Mouse (Mus musculus): ENCODE measurements around the gene Ift80.
"Not testable (repeated sequence)": the region's sequence is repeated elsewhere in the genome, so short reads cannot be mapped to it uniquely, and the experiment has no call there.

Gene Ift80

GRCm38 (mm10) chr3:69044167-69044591 lies 39.8 kb upstream of the Ift80 start:
- peaks cover 59% of the 10 kb centered on the region for H3K4me1 ChIP-seq (replicated peaks; ENCODE audit: low read depth, low read length)
- H3K4me3 ChIP-seq (replicated peaks; ENCODE audit: low read length), result peak overlapping the region; percentile 96
- TF ChIP-seq CTCF (conservative IDR thresholded peaks at IDR 0.05; ENCODE audit: low read length), result no peak
- TF ChIP-seq NANOG (IDR thresholded peaks at IDR 0.05; ENCODE audit: borderline replicate concordance, low read length), result no peak
- no peak for TF ChIP-seq POU5F1 (IDR thresholded peaks at IDR 0.05; ENCODE audit: borderline replicate concordance, low read length)
- peaks cover 38% of the 10 kb centered on the region for H3K36me3 ChIP-seq (ENCODE audit: insufficient read depth, low read length)
- H3K27me3 ChIP-seq (ENCODE audit: insufficient read depth, low read length), result no peaks in the 10 kb centered on the region
- no peaks in the 10 kb centered on the region for H3K9me3 ChIP-seq (ENCODE audit: low read length)

- Histone ChIP-seq H3K9me3 (ENCODE audit: low read length) (no peaks in the 10 kb centered on the region), H3K4me1 (replicated peaks; ENCODE audit: low read depth, low read length) (peaks cover 57% of the 10 kb centered on the region), H3K36me3 (ENCODE audit: insufficient read depth, low read length) (peaks cover 65% of the 10 kb centered on the region), H3K27me3 (ENCODE audit: insufficient read depth, low read length) (no peaks in the 10 kb centered on the region), H3K4me3 (replicated peaks; ENCODE audit: low read length) (peak overlapping the region; percentile 64)
- TF ChIP-seq NANOG (IDR thresholded peaks at IDR 0.05; ENCODE audit: borderline replicate concordance, low read length) (no peak), POU5F1 (IDR thresholded peaks at IDR 0.05; ENCODE audit: borderline replicate concordance, low read length) (no peak), CTCF (conservative IDR thresholded peaks at IDR 0.05; ENCODE audit: low read length) (no peak)
Measured at GRCm38 (mm10) chr3:69041298-69041697, 36.9 kb upstream of the Ift80 start.

DNA sequence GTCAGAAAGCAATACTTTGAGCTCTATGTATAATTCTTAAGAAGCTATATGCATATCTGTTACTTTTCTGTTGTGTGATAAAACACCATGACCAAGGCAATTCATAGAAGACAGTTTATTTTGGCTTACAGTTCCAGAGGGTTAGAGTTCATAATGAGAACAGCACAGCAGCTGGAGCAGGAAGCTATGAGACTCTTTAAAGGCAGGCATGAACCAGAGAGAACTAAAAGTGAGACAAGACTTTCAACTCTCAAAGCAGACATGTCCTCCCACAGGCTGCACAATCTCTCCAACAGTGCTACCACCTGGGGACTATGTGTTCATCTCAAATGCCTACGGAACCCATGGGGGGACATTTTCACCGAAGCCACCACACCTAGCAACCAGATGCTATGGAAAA lies 35.7 kb upstream of the Ift80 start:
- Histone ChIP-seq H3K36me3 (ENCODE audit: insufficient read depth, low read length) (peaks cover 76% of the 10 kb centered on the region), H3K4me1 (replicated peaks; ENCODE audit: low read depth, low read length) (peaks cover 45% of the 10 kb centered on the region), H3K9me3 (ENCODE audit: low read length) (no peaks in the 10 kb centered on the region), H3K4me3 (replicated peaks; ENCODE audit: low read length) (peak overlapping the region; percentile 64), H3K27me3 (ENCODE audit: insufficient read depth, low read length) (no peaks in the 10 kb centered on the region)
- no peak for TF ChIP-seq POU5F1 (IDR thresholded peaks at IDR 0.05; ENCODE audit: borderline replicate concordance, low read length)
- no peak for TF ChIP-seq NANOG (IDR thresholded peaks at IDR 0.05; ENCODE audit: borderline replicate concordance, low read length)
- TF ChIP-seq CTCF (conservative IDR thresholded peaks at IDR 0.05; ENCODE audit: low read length), result no peak

DNA sequence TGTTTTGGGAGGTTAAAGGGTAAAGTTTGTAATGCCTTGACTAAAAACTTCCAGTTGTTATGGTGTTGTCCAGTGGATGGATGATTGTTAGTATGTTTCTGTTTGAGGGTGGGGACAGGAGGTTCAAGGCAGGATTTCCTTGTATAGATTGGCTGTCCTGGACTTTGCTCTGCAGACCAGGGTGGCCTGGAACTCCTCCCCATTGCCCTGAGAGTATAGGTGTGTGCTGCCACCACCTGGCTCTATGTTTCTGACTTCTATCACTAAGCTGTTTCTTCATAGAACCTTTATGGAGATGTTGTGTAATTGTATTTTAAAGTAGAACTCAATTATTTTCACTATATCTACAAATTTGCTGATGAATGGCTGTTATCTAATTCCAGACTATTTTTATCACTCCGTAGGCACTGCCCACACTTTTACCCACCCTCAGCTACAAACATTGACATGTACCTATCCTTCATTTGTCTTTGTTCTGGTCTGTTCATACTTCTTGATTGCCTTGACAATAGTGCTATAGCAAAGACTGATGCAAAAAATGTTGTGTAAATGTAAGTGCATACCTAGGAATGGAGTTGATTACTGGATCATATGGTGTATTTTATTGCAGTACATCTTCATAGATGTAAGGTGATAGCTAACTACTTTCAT lies 21.9 kb upstream of the Ift80 start:
- TF ChIP-seq CTCF (conservative IDR thresholded peaks at IDR 0.05; ENCODE audit: low read length), result no peak
- TF ChIP-seq NANOG (IDR thresholded peaks at IDR 0.05; ENCODE audit: borderline replicate concordance, low read length), result no peak
- TF ChIP-seq POU5F1 (IDR thresholded peaks at IDR 0.05; ENCODE audit: borderline replicate concordance, low read length), result no peak
- Histone ChIP-seq H3K27me3 (ENCODE audit: insufficient read depth, low read length) (no peaks in the 10 kb centered on the region), H3K9me3 (ENCODE audit: low read length) (no peaks in the 10 kb centered on the region), H3K36me3 (ENCODE audit: insufficient read depth, low read length) (peaks cover 96% of the 10 kb centered on the region), H3K4me3 (replicated peaks; ENCODE audit: low read length) (no peak overlapping the region), H3K4me1 (replicated peaks; ENCODE audit: low read depth, low read length) (no peaks in the 10 kb centered on the region)

- Histone ChIP-seq H3K27me3 (ENCODE audit: insufficient read depth, low read length) (no peaks in the 10 kb centered on the region), H3K4me3 (replicated peaks; ENCODE audit: low read length) (no peak overlapping the region), H3K9me3 (ENCODE audit: low read length) (no peaks in the 10 kb centered on the region), H3K36me3 (ENCODE audit: insufficient read depth, low read length) (peaks cover 94% of the 10 kb centered on the region), H3K4me1 (replicated peaks; ENCODE audit: low read depth, low read length) (no peaks in the 10 kb centered on the region)
- no peak for TF ChIP-seq NANOG (IDR thresholded peaks at IDR 0.05; ENCODE audit: borderline replicate concordance, low read length)
- TF ChIP-seq POU5F1 (IDR thresholded peaks at IDR 0.05; ENCODE audit: borderline replicate concordance, low read length), result no peak
- TF ChIP-seq CTCF (conservative IDR thresholded peaks at IDR 0.05; ENCODE audit: low read length), result no peak
Measured at GRCm38 (mm10) chr3:69020764-69021163, 16.4 kb upstream of the Ift80 start.

- Histone ChIP-seq H3K4me3 (replicated peaks; ENCODE audit: low read length) (no peak overlapping the region), H3K9me3 (ENCODE audit: low read length) (no peaks in the 10 kb centered on the region), H3K27me3 (ENCODE audit: insufficient read depth, low read length) (no peaks in the 10 kb centered on the region), H3K36me3 (ENCODE audit: insufficient read depth, low read length) (peaks cover 94% of the 10 kb centered on the region), H3K4me1 (replicated peaks; ENCODE audit: low read depth, low read length) (no peaks in the 10 kb centered on the region)
- peak; percentile 43 for TF ChIP-seq CTCF (conservative IDR thresholded peaks at IDR 0.05; ENCODE audit: low read length)
- TF ChIP-seq POU5F1 (IDR thresholded peaks at IDR 0.05; ENCODE audit: borderline replicate concordance, low read length), result no peak
- TF ChIP-seq NANOG (IDR thresholded peaks at IDR 0.05; ENCODE audit: borderline replicate concordance, low read length), result no peak
Measured at GRCm38 (mm10) chr3:69020285-69020684, 15.9 kb upstream of the Ift80 start.

- H3K4me1 ChIP-seq (replicated peaks; ENCODE audit: low read depth, low read length); H3K4me3 ChIP-seq (replicated peaks; ENCODE audit: low read length); H3K27me3 ChIP-seq (ENCODE audit: insufficient read depth, low read length); H3K9me3 ChIP-seq (ENCODE audit: low read length): not testable (repeated sequence)
- peaks cover 93% of the 10 kb centered on the region for H3K36me3 ChIP-seq (ENCODE audit: insufficient read depth, low read length)
Measured at GRCm38 (mm10) chr3:69018635-69019034, 14.3 kb upstream of the Ift80 start.

DNA sequence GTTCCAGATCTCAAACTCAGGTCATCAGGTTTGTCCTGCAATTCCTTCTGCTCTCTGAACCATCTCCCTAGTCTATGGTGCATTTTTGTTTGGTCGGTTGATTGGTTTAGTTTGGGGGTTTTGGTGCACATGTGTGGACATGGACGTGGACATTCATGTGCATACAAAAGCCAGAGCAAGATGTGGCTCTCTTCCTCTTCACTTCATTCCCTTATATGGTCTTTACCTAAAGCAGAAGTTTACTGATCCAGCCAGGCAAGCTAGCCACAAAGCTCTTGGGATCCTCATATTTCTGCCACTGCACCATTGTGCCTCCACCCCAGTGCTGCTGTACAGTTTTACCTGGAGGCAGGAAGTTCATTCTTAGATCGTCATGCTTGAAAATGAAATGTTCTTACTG lies 12.8 kb upstream of the Ift80 start:
- no peak overlapping the region for H3K4me3 ChIP-seq (replicated peaks; ENCODE audit: low read length)
- H3K36me3 ChIP-seq (ENCODE audit: insufficient read depth, low read length), result peaks cover 93% of the 10 kb centered on the region
- H3K4me1 ChIP-seq (replicated peaks; ENCODE audit: low read depth, low read length), result peaks cover 4% of the 10 kb centered on the region; the same call in 1 of the 2 replicates
- no peaks in the 10 kb centered on the region for H3K9me3 ChIP-seq (ENCODE audit: low read length)
- no peak for TF ChIP-seq CTCF (conservative IDR thresholded peaks at IDR 0.05; ENCODE audit: low read length)
- no peak for TF ChIP-seq NANOG (IDR thresholded peaks at IDR 0.05; ENCODE audit: borderline replicate concordance, low read length)
- no peak for TF ChIP-seq POU5F1 (IDR thresholded peaks at IDR 0.05; ENCODE audit: borderline replicate concordance, low read length)
- H3K27me3 ChIP-seq (ENCODE audit: insufficient read depth, low read length), result no peaks in the 10 kb centered on the region

DNA sequence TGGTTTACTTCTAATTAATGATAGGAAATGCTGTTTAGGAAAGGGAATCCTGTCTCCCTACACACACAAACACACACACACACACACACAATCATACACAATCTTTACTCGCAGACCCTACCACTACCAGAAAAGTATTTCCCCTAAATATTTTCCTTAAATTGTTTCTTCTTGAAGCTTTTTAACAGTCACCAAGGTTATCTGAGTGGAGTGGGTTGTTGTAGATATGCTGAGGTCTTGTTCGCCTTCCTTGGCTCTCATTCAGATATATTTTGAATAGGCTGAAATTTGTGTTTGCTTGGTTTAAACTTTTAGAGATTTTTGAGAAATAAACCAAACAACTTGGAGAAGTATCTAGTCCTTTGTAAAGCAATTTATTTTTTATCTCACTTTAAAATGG lies 4.5 kb upstream of the Ift80 start:
- no peaks in the 10 kb centered on the region for H3K9me3 ChIP-seq (ENCODE audit: low read length)

More for the DNA sequence above, 4.5 kb upstream of the Ift80 start:
- H3K4me3 ChIP-seq (replicated peaks; ENCODE audit: low read length), result no peak overlapping the region
- H3K36me3 ChIP-seq (ENCODE audit: insufficient read depth, low read length), result peaks cover 56% of the 10 kb centered on the region
- no peaks in the 10 kb centered on the region for H3K27me3 ChIP-seq (ENCODE audit: insufficient read depth, low read length)
- TF ChIP-seq NANOG (IDR thresholded peaks at IDR 0.05; ENCODE audit: borderline replicate concordance, low read length) (no peak), POU5F1 (IDR thresholded peaks at IDR 0.05; ENCODE audit: borderline replicate concordance, low read length) (no peak), CTCF (conservative IDR thresholded peaks at IDR 0.05; ENCODE audit: low read length) (no peak)
- H3K4me1 ChIP-seq (replicated peaks; ENCODE audit: low read depth, low read length), result peaks cover 27% of the 10 kb centered on the region
